Mouse (Mus musculus) cerebellum, adult 2 months (tissue): ENCODE results near the gene Dlgap5.

ENCODE experiments used
- CTCF ChIP-seq: fragments of 200-500 bp; IDR thresholded peaks from 2 replicates; pipeline ENCODE4 v1.5.1; 2011; ENCODE audit warnings: low read depth, mild to moderate bottlenecking, control low read depth, low read length, moderate library complexity, borderline replicate concordance; ENCODE audit not compliant: insufficient read depth
- POLR2A ChIP-seq: fragments of 200-500 bp; IDR thresholded peaks from 2 replicates; pipeline ENCODE4 v1.6.1; 2011; ENCODE audit warnings: low read length, control low read depth, borderline replicate concordance; ENCODE audit not compliant: insufficient read depth

- TF ChIP-seq CTCF (no peak), POLR2A (no peak)
Observed at GRCm38 (mm10) chr14:47371689-47372088, 46.5 kb downstream of the Dlgap5 start.
